Mouse (Mus musculus): Measurements from ENCODE around the gene Hist1h2bp. TPM values are rescaled to one million over a fixed set of nuclear protein-coding genes. Genes with fewer than 3 reads are reported as not detected.
A peak's percentile ranks its signal among the peaks of the same experiment; 100 is the strongest.
"Not testable (repeated sequence)": the region's sequence is repeated elsewhere in the genome, so short reads cannot be mapped to it uniquely, and the experiment has no call there.

Hist1h2bp gene
- polyA plus RNA-seq, 1 experiment from 2014 or later = 3.1 TPM

- DNase-seq (ENCODE audit: low spot score) = peak; percentile 77
- WGBS = 7% methylated on average over 33 of the region's 33 CpGs
- H3K27me3 ChIP-seq (replicated peaks; ENCODE audit: low read depth, poor library complexity, severe bottlenecking) = no peaks in the 10 kb centered on the region
- peaks cover 23% of the 10 kb centered on the region for H3K4me1 ChIP-seq
- H3K36me3 ChIP-seq (replicated peaks) = no peaks in the 10 kb centered on the region
- peak overlapping the region; percentile 80 for H3K4me3 ChIP-seq
- peak overlapping the region; percentile 97 for H3K27ac ChIP-seq (replicated peaks)
- no peaks in the 10 kb centered on the region for H3K9me3 ChIP-seq
These were observed 8.2 kb upstream of the Hist1h2bp start for GRCm38 (mm10) chr13:21778814-21779766.

- under 1% methylated on average over 44 of the region's 44 CpGs for WGBS
- H3K27me3 ChIP-seq (replicated peaks; ENCODE audit: low read depth, poor library complexity, severe bottlenecking) = no peaks in the 10 kb centered on the region
- H3K4me1 ChIP-seq = peaks cover 29% of the 10 kb centered on the region
- peak within 1 kb of the TSS; percentile 80 for H3K4me3 ChIP-seq
- no peaks in the 10 kb centered on the region for H3K36me3 ChIP-seq (replicated peaks)
- H3K9me3 ChIP-seq = no peaks in the 10 kb centered on the region
- peak; percentile 87 for DNase-seq (ENCODE audit: low spot score)
- peak within 1 kb of the TSS; percentile 97 for H3K27ac ChIP-seq (replicated peaks)
These were observed 7.2 kb upstream of the Hist1h2bp start, which contains the start of gene Hist1h1b for GRCm38 (mm10) chr13:21779767-21780731. Hist1h1b (minus strand) TSS chr13:21780625.

- DNase-seq (ENCODE audit: low spot score) = peak; percentile 21
- peak overlapping the region; percentile 97 for H3K27ac ChIP-seq (replicated peaks)
- H3K27me3 ChIP-seq (replicated peaks; ENCODE audit: low read depth, poor library complexity, severe bottlenecking) = no peaks in the 10 kb centered on the region
- peaks cover 36% of the 10 kb centered on the region for H3K4me1 ChIP-seq
- no peaks in the 10 kb centered on the region for H3K9me3 ChIP-seq
- 43% methylated on average over 6 of the region's 6 CpGs for WGBS
- H3K4me3 ChIP-seq = peak overlapping the region; percentile 80
- no peaks in the 10 kb centered on the region for H3K36me3 ChIP-seq (replicated peaks)
These were observed 6.2 kb upstream of the Hist1h2bp start for GRCm38 (mm10) chr13:21781021-21781555.

GRCm38 (mm10) chr13:21781639-21782038, 5.6 kb upstream of the Hist1h2bp start:
- Histone ChIP-seq H3K27ac (replicated peaks) (peak overlapping the region; percentile 97), H3K27me3 (replicated peaks; ENCODE audit: low read depth, poor library complexity, severe bottlenecking) (no peaks in the 10 kb centered on the region), H3K36me3 (replicated peaks) (no peaks in the 10 kb centered on the region), H3K4me3 (peak overlapping the region; percentile 63), H3K4me1 (peaks cover 38% of the 10 kb centered on the region), H3K9me3 (no peaks in the 10 kb centered on the region)
- 96% methylated on average over 1 of the region's 1 CpGs for whole genome bisulfite sequencing
- no peak for DNase-seq (ENCODE audit: low spot score)

DNA sequence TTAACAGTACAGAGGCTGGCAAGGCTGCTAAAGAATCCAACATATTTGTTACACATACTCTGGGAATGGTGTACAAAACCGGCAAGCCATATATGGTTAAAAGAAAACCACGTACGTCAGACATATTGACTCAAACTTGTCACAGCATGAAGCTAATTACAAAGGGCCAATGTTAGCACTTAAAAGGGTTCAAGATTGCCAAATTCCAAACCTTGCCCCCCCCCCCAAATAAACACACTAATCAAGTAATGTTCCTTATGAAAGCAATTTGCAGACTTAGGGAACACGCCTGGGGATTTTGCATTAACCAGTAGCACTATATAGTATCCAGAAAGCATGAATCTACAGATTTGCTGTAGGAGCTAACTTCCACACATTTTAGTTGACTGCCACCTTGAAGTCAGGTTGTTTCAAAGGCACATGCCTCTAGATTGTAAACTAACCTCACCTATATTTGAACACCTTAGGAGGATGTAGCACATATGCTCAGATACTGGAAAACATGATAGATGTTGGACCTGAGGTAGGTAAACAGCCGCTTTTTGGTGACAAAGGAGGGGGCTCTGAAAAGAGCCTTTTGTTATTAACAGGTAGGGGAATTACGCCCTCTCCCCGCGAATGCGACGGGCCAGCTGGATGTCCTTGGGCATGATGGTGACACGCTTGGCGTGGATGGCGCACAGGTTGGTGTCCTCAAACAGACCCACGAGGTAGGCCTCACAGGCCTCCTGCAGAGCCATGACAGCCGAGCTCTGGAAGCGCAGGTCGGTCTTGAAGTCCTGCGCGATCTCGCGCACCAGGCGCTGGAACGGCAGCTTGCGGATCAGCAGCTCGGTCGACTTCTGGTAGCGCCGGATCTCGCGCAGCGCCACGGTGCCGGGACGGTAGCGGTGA, 4.7 kb upstream of the Hist1h2bp start:
- Histone ChIP-seq H3K4me3 (peak overlapping the region; percentile 63), H3K4me1 (peaks cover 38% of the 10 kb centered on the region), H3K27ac (replicated peaks) (peak overlapping the region; percentile 97)
- not testable (repeated sequence) for H3K27me3 ChIP-seq (replicated peaks; ENCODE audit: low read depth, poor library complexity, severe bottlenecking); H3K36me3 ChIP-seq (replicated peaks); H3K9me3 ChIP-seq
- WGBS = under 1% methylated on average over 22 of the region's 35 CpGs
- peak; percentile 58 for DNase-seq (ENCODE audit: low spot score)

DNA sequence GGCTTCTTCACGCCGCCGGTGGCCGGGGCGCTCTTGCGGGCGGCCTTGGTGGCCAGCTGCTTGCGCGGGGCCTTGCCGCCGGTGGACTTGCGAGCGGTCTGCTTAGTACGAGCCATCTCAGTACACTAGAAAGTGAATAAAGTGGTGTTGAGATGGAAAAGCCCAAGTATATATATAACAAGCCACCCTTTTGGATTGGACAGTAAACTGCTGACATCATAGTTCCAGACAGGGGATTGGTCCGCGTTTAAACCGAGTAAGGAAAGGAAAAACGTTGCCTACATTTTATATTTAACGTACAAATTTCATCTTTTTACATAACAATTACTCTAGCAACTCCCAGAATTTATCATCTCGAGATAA, 4.0 kb upstream of the Hist1h2bp start, which contains the start of gene Hist1h3i:
TSS of gene Hist1h3i (minus strand) at position 116 of the 363 bp plus-strand sequence.
- Histone ChIP-seq H3K36me3 (replicated peaks) (no peaks in the 10 kb centered on the region), H3K27ac (replicated peaks) (peak within 1 kb of the TSS; percentile 97), H3K4me1 (peaks cover 39% of the 10 kb centered on the region), H3K4me3 (peak within 1 kb of the TSS; percentile 63), H3K27me3 (replicated peaks; ENCODE audit: low read depth, poor library complexity, severe bottlenecking) (no peaks in the 10 kb centered on the region), H3K9me3 (no peaks in the 10 kb centered on the region)
- DNase-seq (ENCODE audit: low spot score) = peak; percentile 56
- WGBS = 0% methylated on average over 17 of the region's 20 CpGs

DNA sequence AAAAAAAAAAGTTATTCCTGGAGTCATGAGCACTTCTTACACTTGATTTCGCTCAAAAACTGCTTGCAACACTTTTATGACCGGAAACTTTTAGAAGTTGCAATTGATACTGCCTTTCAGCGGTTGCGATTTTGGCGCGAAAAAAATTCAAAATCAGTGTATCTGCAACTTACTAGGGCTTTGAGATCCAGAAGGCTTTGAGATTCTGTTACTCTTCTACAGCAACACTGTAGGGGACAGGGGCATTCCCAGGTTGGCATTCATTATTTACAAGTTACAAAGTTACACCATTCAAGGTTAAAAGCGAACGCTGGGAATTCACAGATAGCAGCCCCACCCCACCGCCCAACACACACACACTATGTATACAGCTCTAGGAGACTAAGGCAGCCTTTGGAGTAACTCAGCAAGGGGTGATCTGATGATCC, 3.5 kb upstream of the Hist1h2bp start:
- Histone ChIP-seq H3K4me3 (peak overlapping the region; percentile 63), H3K9me3 (no peaks in the 10 kb centered on the region), H3K4me1 (peaks cover 40% of the 10 kb centered on the region), H3K36me3 (replicated peaks) (no peaks in the 10 kb centered on the region), H3K27me3 (replicated peaks; ENCODE audit: low read depth, poor library complexity, severe bottlenecking) (no peaks in the 10 kb centered on the region), H3K27ac (replicated peaks) (peak overlapping the region; percentile 97)
- peak; percentile 62 for DNase-seq (ENCODE audit: low spot score)
- WGBS = 2% methylated on average over 9 of the region's 9 CpGs

DNA sequence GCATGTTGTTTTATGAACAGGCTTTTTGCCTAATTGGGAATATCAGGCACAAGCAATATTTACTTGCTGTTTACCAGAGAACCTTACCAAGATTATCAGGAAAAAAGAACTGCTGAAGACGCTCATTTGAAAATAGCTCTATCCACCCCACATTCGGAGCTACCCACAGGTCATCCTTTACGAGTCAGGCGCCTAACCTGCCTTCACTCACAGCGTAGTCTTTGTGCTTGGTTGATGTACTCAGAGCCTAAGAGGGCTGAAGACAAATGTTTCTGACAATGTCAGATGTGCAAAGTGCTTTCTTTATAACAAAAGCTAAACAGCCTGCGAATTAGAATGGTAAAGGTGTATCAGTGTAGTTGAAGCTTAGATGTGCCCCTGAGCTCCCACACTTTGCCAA, 3.0 kb upstream of the Hist1h2bp start:
- no peaks in the 10 kb centered on the region for H3K27me3 ChIP-seq (replicated peaks; ENCODE audit: low read depth, poor library complexity, severe bottlenecking)
- 28% methylated on average over 6 of the region's 6 CpGs for WGBS
- H3K4me3 ChIP-seq = peak overlapping the region; percentile 63
- H3K27ac ChIP-seq (replicated peaks) = peak overlapping the region; percentile 97
- no peak for DNase-seq (ENCODE audit: low spot score)
- peaks cover 45% of the 10 kb centered on the region for H3K4me1 ChIP-seq
- no peaks in the 10 kb centered on the region for H3K36me3 ChIP-seq (replicated peaks)
- H3K9me3 ChIP-seq = no peaks in the 10 kb centered on the region

DNA sequence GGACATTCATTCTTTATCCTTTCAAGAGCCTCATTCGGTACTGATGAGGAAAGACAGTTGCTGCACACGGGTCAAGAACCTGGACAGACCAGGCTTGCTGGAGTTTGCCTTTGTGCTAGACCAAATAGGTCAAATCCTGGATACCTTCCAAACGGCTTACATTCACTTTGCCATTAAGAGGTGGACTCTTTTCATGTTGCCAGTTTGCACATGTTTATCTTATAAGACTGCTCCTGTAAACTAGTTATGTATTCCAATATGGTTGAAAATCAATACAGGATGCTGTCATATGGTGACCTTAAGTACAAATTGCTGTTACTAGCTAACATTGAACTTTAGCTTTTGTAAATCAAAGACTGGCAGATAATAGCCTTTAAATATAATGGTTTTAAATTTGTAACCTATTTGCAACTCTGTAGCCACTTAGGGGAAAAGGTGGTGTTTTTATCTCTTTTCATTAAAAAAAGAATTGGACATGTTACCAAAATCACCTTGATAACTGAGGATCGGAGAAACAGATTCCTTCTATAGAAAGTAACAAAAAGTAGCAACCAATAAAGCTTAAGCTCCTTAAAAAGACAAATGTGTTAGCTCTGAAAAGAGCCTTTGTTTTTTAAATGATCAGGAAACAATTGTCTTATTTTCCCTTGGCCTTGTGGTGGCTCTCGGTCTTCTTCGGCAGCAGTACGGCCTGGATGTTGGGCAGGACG, 917 bp upstream of the Hist1h2bp start:
- H3K9me3 ChIP-seq = no peaks in the 10 kb centered on the region
- H3K4me3 ChIP-seq = peak overlapping the region; percentile 56
- peak; percentile 52 for DNase-seq (ENCODE audit: low spot score)
- H3K27me3 ChIP-seq (replicated peaks; ENCODE audit: low read depth, poor library complexity, severe bottlenecking) = no peaks in the 10 kb centered on the region
- H3K4me1 ChIP-seq = peaks cover 43% of the 10 kb centered on the region
- no peaks in the 10 kb centered on the region for H3K36me3 ChIP-seq (replicated peaks)
- WGBS = 6% methylated on average over 8 of the region's 8 CpGs
- peak overlapping the region; percentile 91 for H3K27ac ChIP-seq (replicated peaks)

DNA sequence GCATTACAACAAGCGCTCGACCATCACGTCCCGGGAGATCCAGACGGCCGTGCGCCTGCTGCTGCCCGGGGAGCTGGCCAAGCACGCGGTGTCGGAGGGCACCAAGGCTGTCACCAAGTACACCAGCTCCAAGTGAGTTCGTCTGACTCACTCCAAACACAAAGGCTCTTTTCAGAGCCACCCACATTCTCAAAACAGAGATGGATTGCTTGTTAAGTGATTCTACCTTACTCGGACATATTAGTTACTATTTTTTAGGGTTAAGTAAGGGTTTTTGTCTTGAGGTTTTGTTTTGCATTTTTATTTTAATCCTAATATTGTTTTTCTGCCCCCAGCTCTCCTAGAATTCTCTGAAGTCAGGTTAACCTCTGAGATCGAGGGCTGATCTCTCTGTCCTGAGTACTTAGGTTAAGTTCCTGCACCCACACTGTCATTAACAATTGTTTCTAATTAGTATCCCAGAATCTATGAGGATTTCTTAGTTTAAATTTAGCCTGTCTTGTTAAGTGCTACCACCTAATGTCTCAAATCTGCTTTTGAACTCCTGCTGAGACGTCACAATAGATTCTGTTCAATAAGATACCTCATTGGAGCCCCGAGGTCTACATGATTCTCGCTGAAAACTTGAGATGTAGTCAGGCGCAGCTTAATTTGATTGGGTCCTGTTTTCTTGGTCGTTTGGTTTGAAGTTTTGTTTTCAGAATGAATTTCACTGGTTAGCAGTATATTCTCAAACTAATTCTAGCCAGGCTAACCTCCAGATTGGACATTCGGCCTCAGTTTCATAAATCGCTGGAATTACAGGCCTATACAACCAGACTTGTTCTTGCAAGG, 716 bp downstream of the Hist1h2bp start:
- Histone ChIP-seq H3K27me3 (replicated peaks; ENCODE audit: low read depth, poor library complexity, severe bottlenecking) (no peaks in the 10 kb centered on the region), H3K4me1 (peaks cover 41% of the 10 kb centered on the region), H3K36me3 (replicated peaks) (no peaks in the 10 kb centered on the region), H3K9me3 (no peaks in the 10 kb centered on the region), H3K4me3 (peak overlapping the region; percentile 49), H3K27ac (replicated peaks) (peak overlapping the region; percentile 89)
- 11% methylated on average over 18 of the region's 21 CpGs for WGBS
- DNase-seq (ENCODE audit: low spot score) = peak; percentile 15
